Mouse (Mus musculus) midbrain, embryonic 10.5 days (tissue): ENCODE results near the gene Cnksr3. TPM values are rescaled to one million over a fixed set of nuclear protein-coding genes. Genes with fewer than 3 reads are reported as not detected.

Experiments
- DNase-seq: peaks from one replicate; pipeline ENCODE4 v3.0.0-alpha.2; 2017; ENCODE audit warnings: low spot score
- H3K27ac ChIP-seq: fragments of 300-500 bp; sonication (generic); replicated peaks from 2 replicates; pipeline ENCODE4 v1.5.1; 2016; ENCODE audit warnings: mild to moderate bottlenecking
- H3K27me3 ChIP-seq: fragments of 300-500 bp; sonication (generic); 2 replicates; pipeline ENCODE4 v1.6.1; 2016; ENCODE audit warnings: low read depth, mild to moderate bottlenecking; ENCODE audit not compliant: poor library complexity, severe bottlenecking
- H3K36me3 ChIP-seq: fragments of 300-500 bp; sonication (generic); 2 replicates; pipeline ENCODE4 v1.6.1; 2016; ENCODE audit warnings: mild to moderate bottlenecking, moderate library complexity
- H3K4me1 ChIP-seq: fragments of 300-500 bp; sonication (generic); 2 replicates; pipeline ENCODE4 v1.6.1; 2016
- H3K4me3 ChIP-seq: fragments of 300-500 bp; sonication (generic); 2 replicates; pipeline ENCODE4 v1.5.1; 2016; ENCODE audit warnings: mild to moderate bottlenecking, moderate library complexity
- H3K9me3 ChIP-seq: fragments of 300-500 bp; sonication (generic); replicated peaks from 2 replicates; pipeline ENCODE4 v1.6.1; 2016; ENCODE audit warnings: mild to moderate bottlenecking
- whole genome bisulfite sequencing: fragments of 180-500 bp; shearing (Covaris S2); methylation state at CpG from one replicate; pipeline ENCODE4 v1.1.7; 2016; 5-methylcytosine and 5-hydroxymethylcytosine counted together
- polyA plus RNA-seq: library from polyadenylated mRNA; unstranded; fragments of >200 nt; fragmentation: Nextera tagmentation; extraction: Ambion mirVana; gene quantifications from 2 replicates; pipeline ENCODE4 v1.2.1, GENCODE M21; 2016

The Cnksr3 gene
- polyA plus RNA-seq, 1 experiment from 2014 or later, result 9.1 TPM

DNA sequence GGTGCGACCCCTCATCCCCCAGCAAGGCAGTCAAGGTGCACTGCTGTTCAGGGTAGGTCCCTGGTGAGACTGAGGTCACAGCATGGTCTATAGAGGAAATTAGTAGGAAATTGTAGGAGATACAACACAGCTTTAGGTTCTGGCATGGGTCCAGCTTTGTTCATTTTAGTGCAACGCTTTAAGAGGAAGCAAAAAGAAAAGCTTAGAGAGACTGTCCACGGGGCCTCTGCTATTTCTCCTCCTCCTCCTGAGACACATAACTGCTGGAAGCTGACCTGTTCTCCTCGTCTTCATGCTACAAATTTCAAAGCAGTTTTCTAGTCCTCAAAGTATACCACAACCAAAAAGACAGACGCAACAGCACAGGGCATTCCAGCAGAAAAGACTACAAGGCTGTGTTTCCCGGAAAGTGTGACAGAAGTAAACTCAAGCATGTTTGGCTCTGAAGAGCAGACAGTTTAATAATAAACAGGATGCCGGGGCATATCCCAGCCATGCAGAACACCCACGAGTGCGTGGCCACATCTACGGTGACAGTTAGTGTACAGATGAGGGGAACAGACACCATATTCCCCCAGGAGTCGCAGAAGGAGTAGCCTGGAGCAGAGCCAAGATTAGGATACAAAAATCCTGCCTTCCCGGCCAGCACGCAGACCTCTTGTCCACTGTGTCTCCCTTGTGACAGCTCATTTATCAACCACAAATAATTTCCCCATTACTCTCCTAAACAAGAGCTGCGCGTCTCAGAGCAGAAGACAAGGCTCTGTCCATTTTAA, 53.6 kb downstream of the Cnksr3 start:
- Histone ChIP-seq H3K9me3 (no peaks in the 10 kb centered on the region), H3K36me3 (peaks cover 23% of the 10 kb centered on the region), H3K4me1 (no peaks in the 10 kb centered on the region), H3K27me3 (no peaks in the 10 kb centered on the region), H3K27ac (no peak overlapping the region), H3K4me3 (no peak overlapping the region)
- no peak for DNase-seq
- WGBS, result 91% methylated on average over 15 of the region's 15 CpGs

GRCm38 (mm10) chr10:7154877-7155276, 57.2 kb downstream of the Cnksr3 start:
- H3K27ac ChIP-seq, result no peak overlapping the region
- H3K9me3 ChIP-seq, result no peaks in the 10 kb centered on the region
- WGBS, result 93% methylated on average over 5 of the region's 5 CpGs
- no peaks in the 10 kb centered on the region for H3K4me1 ChIP-seq
- peaks cover 32% of the 10 kb centered on the region for H3K36me3 ChIP-seq
- no peaks in the 10 kb centered on the region for H3K27me3 ChIP-seq
- no peak overlapping the region for H3K4me3 ChIP-seq
- no peak for DNase-seq

GRCm38 (mm10) chr10:7152926-7153325, 59.1 kb downstream of the Cnksr3 start:
- H3K4me1 ChIP-seq, result no peaks in the 10 kb centered on the region
- DNase-seq, result no peak
- H3K27me3 ChIP-seq, result no peaks in the 10 kb centered on the region
- no peaks in the 10 kb centered on the region for H3K9me3 ChIP-seq
- no peak overlapping the region for H3K4me3 ChIP-seq
- peaks cover 39% of the 10 kb centered on the region for H3K36me3 ChIP-seq
- 95% methylated on average over 4 of the region's 4 CpGs for WGBS
- H3K27ac ChIP-seq, result no peak overlapping the region

- Histone ChIP-seq H3K27ac (no peak overlapping the region), H3K27me3 (no peaks in the 10 kb centered on the region), H3K9me3 (no peaks in the 10 kb centered on the region), H3K4me1 (no peaks in the 10 kb centered on the region), H3K4me3 (no peak overlapping the region), H3K36me3 (peaks cover 35% of the 10 kb centered on the region)
- DNase-seq, result no peak
- 92% methylated on average over 11 of the region's 11 CpGs for WGBS
These were observed 62.1 kb downstream of the Cnksr3 start for GRCm38 (mm10) chr10:7149671-7150595.

DNA sequence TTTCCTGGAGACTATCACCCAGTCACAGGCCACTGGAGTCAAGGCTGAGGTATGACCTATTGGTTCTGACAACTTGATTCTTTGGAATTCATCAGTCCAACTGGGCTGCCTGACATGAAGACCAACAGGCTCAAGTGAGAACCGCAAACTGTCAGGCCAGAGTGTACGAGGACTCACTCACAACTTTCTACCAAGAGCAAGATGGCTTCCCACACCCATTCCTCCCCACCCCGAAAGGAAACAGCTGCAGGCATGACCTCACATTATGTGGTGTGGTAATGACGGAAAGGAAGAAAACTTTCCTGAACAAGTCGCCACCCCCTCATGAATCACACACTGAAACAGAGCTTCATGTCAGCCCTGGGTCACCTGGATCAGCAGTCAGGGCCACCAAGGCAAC, 66.4 kb downstream of the Cnksr3 start:
- no peak for DNase-seq

GRCm38 (mm10) chr10:7144081-7144783, 67.8 kb downstream of the Cnksr3 start:
- DNase-seq, result no peak
- Histone ChIP-seq H3K36me3 (peaks cover 8% of the 10 kb centered on the region), H3K4me3 (no peak overlapping the region), H3K4me1 (no peaks in the 10 kb centered on the region), H3K27ac (no peak overlapping the region), H3K27me3 (no peaks in the 10 kb centered on the region), H3K9me3 (no peaks in the 10 kb centered on the region)
- 73% methylated on average over 13 of the region's 13 CpGs for WGBS

More for the DNA sequence above, 66.4 kb downstream of the Cnksr3 start:
- no peaks in the 10 kb centered on the region for H3K4me1 ChIP-seq
- WGBS, result 91% methylated on average over 5 of the region's 5 CpGs
- H3K4me3 ChIP-seq, result no peak overlapping the region
- no peaks in the 10 kb centered on the region for H3K9me3 ChIP-seq
- H3K27ac ChIP-seq, result no peak overlapping the region
- H3K27me3 ChIP-seq, result no peaks in the 10 kb centered on the region
- H3K36me3 ChIP-seq, result peaks cover 15% of the 10 kb centered on the region

DNA sequence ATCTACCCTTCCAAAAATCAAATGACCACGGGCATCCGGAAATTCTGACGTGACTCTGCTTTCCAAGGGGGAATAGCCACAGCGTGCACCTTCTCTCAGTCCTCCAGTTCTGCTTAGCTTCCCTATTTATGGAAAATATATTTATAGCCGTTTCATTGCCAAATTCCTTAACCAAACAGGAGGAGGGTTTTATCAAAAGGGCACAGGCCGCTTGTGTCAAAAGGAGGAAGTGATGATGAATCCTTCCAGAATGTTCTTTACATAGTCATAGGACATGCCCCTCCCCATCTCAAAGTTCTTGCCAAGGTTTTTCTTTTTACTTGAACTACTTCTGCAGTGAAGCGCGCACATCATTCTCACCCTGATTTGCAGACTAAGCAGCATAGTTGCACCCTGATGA, 69.8 kb downstream of the Cnksr3 start:
- WGBS, result 93% methylated on average over 8 of the region's 8 CpGs
- Histone ChIP-seq H3K9me3 (no peaks in the 10 kb centered on the region), H3K4me1 (no peaks in the 10 kb centered on the region), H3K27ac (no peak overlapping the region), H3K4me3 (no peak overlapping the region), H3K27me3 (no peaks in the 10 kb centered on the region), H3K36me3 (peaks cover 9% of the 10 kb centered on the region)
- no peak for DNase-seq

DNA sequence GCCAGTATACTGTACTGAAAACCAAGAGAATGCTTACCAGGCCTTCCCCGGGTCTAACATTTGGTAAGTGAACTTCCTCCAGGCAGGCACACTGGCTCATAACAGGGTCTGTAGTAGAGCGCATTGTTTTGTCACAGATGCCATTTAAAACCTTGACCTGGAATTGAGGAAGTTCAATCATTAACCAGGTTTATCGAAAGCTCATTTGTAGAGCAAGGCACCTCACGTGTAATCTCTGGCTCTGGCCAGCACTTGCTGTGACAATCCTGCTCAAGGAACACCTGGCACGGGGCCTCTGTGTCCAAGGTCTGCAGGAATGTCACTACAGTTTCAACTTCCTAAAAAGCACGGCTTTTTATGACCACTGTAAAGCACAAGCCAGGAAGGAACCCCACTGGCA, 71.8 kb downstream of the Cnksr3 start:
- Histone ChIP-seq H3K4me3 (no peak overlapping the region), H3K4me1 (no peaks in the 10 kb centered on the region), H3K27me3 (no peaks in the 10 kb centered on the region), H3K36me3 (peaks cover 9% of the 10 kb centered on the region), H3K27ac (no peak overlapping the region), H3K9me3 (no peaks in the 10 kb centered on the region)
- DNase-seq, result no peak
- 84% methylated on average over 6 of the region's 6 CpGs for WGBS

DNA sequence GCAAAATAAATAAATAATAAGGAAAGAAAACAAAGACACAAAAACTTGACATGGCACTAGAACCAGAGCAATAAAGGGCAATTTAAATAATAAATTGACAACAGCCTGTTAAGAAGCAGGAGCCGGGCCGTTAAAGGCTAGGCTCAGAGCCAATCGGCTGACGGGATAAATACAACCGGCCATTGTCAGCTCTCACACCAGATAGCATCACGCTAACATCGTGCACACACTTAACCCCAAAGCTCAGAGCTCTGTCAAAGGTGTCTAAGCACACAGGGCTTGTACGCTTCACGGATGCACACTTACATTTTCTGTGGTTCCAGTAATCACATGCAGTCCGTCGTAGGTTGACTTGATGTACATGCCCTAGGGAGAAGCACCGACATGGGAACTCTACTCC, 74.0 kb downstream of the Cnksr3 start:
- Histone ChIP-seq H3K27ac (no peak overlapping the region), H3K27me3 (no peaks in the 10 kb centered on the region), H3K36me3 (peaks cover 24% of the 10 kb centered on the region), H3K9me3 (no peaks in the 10 kb centered on the region), H3K4me3 (no peak overlapping the region), H3K4me1 (no peaks in the 10 kb centered on the region)
- no peak for DNase-seq
- 95% methylated on average over 12 of the region's 12 CpGs for WGBS

- no peaks in the 10 kb centered on the region for H3K9me3 ChIP-seq
- no peaks in the 10 kb centered on the region for H3K27me3 ChIP-seq
- H3K4me1 ChIP-seq, result no peaks in the 10 kb centered on the region
- no peak overlapping the region for H3K4me3 ChIP-seq
- DNase-seq, result no peak
- 94% methylated on average over 2 of the region's 2 CpGs for WGBS
- H3K36me3 ChIP-seq, result peaks cover 40% of the 10 kb centered on the region
- no peak overlapping the region for H3K27ac ChIP-seq
These were observed 76.3 kb downstream of the Cnksr3 start for GRCm38 (mm10) chr10:7135751-7136150.

- no peaks in the 10 kb centered on the region for H3K4me1 ChIP-seq
- H3K36me3 ChIP-seq, result peaks cover 62% of the 10 kb centered on the region
- no peaks in the 10 kb centered on the region for H3K9me3 ChIP-seq
- H3K27ac ChIP-seq, result no peak overlapping the region
- WGBS, result 83% methylated on average over 5 of the region's 5 CpGs
- no peaks in the 10 kb centered on the region for H3K27me3 ChIP-seq
- DNase-seq, result no peak
- no peak overlapping the region for H3K4me3 ChIP-seq
These were observed 79.0 kb downstream of the Cnksr3 start for GRCm38 (mm10) chr10:7133005-7133404.

- no peak for DNase-seq
- 93% methylated on average over 3 of the region's 3 CpGs for WGBS
These were observed 80.6 kb downstream of the Cnksr3 start for GRCm38 (mm10) chr10:7131441-7131840.

More at GRCm38 (mm10) chr10:7131441-7131840, 80.6 kb downstream of the Cnksr3 start:
- H3K9me3 ChIP-seq, result no peaks in the 10 kb centered on the region
- H3K36me3 ChIP-seq, result peaks cover 78% of the 10 kb centered on the region
- no peaks in the 10 kb centered on the region for H3K27me3 ChIP-seq
- H3K4me1 ChIP-seq, result no peaks in the 10 kb centered on the region
- no peak overlapping the region for H3K27ac ChIP-seq
- no peak overlapping the region for H3K4me3 ChIP-seq
